Mouse (Mus musculus): ENCODE results near the gene Mmp9.

Gene Mmp9

DNA sequence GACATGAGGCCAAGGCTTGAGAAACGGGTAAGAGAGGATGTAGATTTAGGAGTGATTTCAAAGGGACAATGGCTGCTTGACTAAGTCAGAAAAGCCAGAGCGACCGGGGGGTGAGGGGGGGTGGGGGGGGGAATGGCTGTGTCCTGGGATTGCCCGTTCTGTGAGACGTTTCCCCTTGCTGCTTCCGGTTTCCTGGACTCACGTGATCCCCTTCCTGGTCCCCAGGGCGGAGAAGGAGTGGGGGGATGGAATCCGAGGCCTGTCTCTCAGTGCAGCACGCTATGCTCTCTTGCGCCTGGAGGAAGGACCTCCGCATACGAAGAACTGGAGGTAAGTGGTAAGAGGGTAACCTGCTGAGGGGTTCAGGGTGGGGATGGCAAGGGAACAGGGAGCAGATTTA, 48.2 kb downstream of the Mmp9 start:
- 58% methylated on average over 13 of the region's 13 CpGs for WGBS

DNA sequence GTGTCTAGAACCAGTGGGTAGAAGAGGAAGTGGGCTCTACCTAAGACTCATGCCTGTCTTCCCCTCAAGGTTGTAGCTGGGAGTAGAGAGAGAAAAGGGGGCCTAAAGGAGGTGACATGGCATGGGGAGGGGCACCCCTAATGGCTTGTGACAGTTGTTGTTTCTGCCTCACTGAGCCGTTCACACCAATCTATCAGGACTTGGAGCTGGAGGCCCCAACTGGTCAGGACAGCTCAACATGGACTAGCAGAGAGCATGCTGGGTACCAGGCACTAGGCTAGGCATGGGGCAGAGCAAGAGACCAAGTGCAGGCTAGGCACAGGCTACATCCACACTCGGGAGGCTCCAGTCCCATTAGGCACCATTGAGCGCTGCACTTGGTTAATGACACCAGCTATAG, 50.5 kb downstream of the Mmp9 start:
- WGBS, result 79% methylated on average over 3 of the region's 3 CpGs

DNA sequence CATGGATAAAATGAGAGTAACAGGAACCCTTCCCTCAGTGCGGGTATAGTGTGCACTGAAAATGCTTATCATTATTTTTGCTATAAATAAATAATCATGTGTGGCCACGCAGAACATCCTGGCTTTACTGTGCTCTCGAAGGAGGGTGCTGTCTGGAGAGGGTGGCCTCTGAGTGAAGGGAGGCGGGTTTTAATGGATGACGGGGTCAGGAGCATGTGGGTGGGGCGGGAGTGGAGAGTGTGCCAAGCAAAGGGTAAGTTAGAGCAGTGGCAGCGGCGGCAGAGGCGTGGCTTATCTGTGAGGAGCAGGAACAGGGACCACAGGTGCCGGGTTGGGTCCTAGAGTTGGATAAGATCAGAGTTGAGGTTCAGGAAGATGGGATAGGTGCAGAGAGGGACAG, 51.2 kb downstream of the Mmp9 start:
- 43% methylated on average over 10 of the region's 10 CpGs for WGBS

DNA sequence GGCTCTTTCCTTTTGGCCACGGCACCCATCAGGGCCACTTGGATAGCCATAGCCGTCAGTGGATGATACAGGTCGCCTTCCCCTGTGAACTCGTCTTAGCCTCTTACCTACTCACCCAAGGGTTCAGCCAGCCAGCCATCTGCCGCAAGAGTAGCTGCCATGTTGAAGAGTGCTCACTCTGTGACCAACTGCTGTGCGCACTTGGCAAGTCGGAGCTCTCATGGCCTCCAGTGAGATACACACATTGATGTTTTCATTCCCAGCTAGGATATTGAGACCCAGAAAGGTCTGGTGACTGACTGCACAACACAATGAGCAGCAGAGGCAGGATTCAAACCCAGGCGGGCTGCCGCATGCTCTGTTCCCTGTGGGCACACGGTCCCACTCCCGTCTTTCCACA, 53.6 kb downstream of the Mmp9 start:
- 71% methylated on average over 11 of the region's 11 CpGs for WGBS

DNA sequence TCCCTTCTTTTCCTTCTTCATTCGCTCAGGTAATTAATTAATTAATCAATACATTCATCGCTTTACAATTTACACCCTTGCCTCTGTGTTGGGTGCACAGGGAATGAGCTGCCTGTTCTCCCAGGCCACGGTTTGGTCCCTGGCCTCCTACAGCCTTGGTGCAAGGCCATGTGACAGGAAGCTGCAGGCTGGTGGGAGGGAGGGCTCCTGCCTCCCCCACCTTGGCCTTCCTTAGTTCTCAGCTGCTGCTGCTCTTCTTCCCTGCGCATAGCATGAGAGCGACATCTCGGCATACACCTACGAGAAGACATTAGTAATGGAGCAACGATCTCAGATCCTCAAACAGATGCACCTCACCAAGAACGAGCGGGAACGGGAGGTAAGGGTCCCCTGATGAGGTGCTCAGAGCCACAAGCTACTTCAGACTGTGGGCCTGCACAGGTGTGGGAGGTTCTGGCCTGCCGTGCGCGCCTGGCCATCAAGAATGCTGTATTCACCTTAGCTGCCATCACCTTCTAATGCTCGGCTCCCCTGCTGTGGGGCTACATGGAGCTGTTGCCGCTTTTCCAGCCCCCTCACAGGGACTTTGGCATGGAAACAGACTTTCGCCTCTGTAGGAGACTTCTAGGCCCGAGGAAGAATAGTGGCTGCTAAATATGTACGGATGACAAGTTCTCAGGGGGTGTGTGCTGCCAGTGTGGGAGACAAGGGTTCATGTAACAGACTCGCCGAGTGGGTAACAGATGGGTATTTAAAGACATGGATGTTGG, 54.3 kb downstream of the Mmp9 start:
- 33% methylated on average over 21 of the region's 21 CpGs for WGBS

DNA sequence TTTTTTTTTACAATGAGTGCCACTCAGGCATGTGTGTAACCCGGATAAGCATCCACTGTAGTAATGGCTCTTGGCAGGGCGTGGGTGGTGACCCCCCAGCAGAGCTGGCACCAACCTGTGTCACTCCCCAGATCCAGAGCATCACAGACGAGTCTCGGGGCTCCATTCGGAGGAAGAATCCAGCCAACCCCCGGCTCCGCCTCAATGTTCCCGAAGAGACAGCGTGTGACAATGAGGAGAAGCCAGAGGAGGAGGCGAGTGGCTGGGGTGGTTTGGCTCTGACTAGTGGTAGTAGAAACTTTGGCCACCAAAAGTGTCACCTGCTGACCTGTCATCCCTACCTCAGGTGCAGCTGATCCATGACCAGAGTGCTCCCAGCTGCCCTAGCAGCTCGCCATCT, 55.4 kb downstream of the Mmp9 start:
- 48% methylated on average over 11 of the region's 11 CpGs for WGBS

DNA sequence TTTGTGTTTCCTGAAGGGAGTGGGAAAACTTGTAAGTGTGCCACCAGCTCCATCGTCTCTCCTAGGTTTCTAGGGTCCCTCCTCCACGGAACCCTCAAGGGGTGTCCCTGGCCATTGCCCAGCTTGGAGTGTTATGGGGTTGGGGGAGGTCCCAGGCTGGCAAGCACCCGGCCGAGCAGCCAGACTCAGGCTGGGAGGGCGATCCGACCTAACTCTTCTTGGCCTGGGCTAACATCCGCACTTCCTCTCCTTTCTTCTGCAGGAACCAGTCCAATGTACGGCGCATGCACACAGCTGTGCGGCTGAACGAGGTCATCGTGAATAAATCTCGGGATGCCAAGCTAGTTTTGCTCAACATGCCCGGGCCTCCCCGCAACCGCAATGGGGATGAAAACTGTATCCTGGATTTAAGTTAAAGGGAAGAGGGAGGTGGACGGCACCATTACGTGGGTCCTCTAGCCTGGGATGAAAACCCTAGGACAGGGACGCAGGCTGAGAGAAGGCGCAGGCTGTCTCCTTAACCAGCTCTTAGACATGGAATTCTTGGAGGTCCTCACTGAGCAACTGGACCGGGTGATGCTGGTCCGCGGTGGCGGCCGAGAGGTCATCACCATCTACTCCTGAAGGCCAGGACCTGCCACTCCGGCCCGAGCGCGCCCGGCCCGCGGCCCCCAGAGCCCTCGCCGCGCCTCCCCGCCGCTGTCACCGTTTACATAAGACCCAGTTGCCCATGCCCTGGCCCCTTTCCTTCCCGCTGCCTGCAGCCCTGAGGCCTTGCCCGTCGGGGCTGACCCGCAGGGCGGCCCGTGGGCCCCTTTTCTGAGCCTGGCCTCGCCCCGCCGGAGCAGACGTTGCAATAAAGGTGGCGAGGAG, 56.5 kb downstream of the Mmp9 start:
- WGBS, result 17% methylated on average over 49 of the region's 49 CpGs

DNA sequence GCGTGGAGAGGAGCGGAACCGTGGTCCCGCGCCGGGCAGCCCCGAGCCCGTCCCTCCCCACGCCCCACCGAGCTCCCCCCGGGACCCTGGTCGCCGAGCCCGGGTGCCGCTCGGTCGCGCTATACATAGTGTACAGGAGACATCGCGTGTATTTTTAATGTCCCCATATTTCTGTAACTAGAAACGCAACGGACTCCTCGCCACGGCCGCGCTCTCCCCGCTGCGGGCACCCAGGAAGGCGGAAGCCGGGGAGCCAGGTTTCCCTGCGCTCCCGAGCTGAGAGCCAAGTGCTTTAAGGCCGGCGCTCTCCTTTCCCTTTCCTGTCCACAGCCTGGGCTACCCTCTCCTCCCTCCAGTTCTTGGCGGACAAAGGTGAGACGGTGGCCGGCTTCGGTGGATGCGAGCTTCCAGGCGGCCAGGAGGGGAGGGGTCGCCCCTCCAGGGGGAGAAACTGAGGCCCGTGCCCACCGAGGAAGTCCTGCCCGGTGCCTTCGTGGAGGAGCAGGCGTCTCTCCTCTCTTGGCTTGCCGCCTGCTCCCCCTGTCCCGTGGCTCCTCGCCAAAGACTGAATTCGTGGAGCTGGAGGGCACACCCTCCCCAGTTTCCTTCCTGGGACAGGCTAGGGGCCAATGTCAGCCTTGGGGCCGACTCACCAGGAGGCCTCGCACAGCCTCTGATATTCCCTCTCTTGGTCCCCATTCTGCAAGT, 57.3 kb downstream of the Mmp9 start:
- WGBS, result 11% methylated on average over 52 of the region's 52 CpGs

DNA sequence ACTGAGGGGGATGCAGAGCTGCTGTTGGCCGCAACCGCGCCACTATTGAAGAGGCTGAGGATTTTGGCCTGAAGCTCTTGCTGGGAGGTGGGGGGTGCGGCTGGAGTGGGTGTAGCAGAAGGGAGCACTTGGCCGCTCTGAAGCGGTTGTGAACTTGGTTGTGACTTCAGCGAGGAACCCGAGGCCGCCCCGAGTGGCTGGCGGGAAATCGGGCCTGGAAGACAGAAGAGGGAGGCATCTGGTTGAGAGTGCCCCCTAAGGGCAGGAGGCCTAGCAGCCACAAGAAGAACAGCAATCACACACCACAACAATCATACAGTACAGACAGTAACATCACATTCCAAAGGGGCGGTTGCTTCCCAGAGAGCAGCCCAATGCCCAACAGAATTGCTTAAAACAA, 61.4 kb downstream of the Mmp9 start:
- 73% methylated on average over 13 of the region's 13 CpGs for WGBS

DNA sequence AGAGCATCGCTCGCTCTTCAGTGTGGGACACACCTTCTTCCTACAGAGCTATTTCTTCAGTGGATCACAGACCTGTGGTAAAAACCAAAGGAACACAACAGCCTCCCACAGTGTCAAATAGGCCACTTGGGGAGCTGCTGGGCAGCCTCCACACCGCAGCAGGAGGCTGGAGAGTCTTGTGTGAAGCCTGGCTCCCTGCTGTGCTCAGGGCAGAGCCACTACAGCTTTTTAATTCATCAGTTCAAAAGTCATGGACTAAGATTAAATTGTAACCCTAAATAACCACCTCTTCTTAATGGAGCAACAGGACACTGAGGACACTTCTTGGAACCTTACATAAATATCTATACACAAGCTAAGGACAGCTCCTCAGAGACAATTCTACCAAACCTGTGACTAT, 62.5 kb downstream of the Mmp9 start:
- 89% methylated on average over 3 of the region's 3 CpGs for WGBS

DNA sequence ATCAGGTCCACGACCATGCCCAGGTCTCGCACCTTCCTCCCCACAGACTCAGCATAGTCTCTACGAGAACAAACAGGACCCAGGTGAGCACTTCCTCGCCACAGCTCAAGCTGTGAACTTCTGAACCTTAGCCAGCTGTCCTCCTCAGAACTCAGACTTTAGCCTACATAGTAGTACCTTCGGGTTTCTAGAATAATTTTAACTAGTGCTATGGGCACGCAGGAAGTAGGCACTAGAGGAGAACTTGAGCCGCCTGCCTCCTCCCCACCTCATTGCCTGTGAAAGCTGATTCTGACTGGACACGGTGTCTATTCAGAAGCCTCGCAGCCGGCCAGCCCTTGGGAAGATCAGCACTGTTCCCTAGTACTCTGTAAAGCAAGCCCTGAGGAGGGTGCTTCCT, 63.7 kb downstream of the Mmp9 start:
- WGBS, result 78% methylated on average over 10 of the region's 10 CpGs

Measured in cerebral cortex, adult 2 months (tissue).